Mouse (Mus musculus) MEL (cell line): Measurements from ENCODE around the gene Ppm1d. TPM values are rescaled to one million over a fixed set of nuclear protein-coding genes. Genes with fewer than 3 reads are reported as not detected.

Experiments used
- DNase-seq: peaks from one replicate; pipeline ENCODE4 v3.0.0; 2011; ENCODE audit warnings: low read depth, low spot score
- H3K27ac ChIP-seq: 2 replicates; pipeline ENCODE4 v1.5.1; 2012; ENCODE audit warnings: low read depth, mild to moderate bottlenecking, control low read depth, low read length, moderate library complexity; ENCODE audit not compliant: control insufficient read depth
- H3K27me3 ChIP-seq, 2 experiments: fragments of 150-350 bp in 1 of 2; sonication (generic) in 1 of 2; 2 replicates each; pipeline ENCODE4 v1.6.1; 2012; ENCODE audit warnings: low read length in 2 of 2, mild to moderate bottlenecking in 2 of 2, improper control_type of control experiment in 1 of 2, moderate library complexity in 1 of 2; ENCODE audit not compliant: insufficient read depth in 2 of 2, control insufficient read depth in 1 of 2
- H3K36me3 ChIP-seq, 2 experiments: 2 replicates each; pipeline ENCODE4 v1.6.1; 2012 to 2014; ENCODE audit warnings: low read length in 2 of 2, improper control_type of control experiment in 1 of 2, inconsistent platforms in 1 of 2, mild to moderate bottlenecking in 1 of 2; ENCODE audit not compliant: insufficient read depth in 2 of 2, control insufficient read depth in 1 of 2
- H3K4me1 ChIP-seq, 2 experiments: fragments of 150-350 bp in 1 of 2; sonication (generic) in 1 of 2; 2 replicates each; pipeline ENCODE4 v1.6.1; 2012; ENCODE audit warnings: low read length in 2 of 2, improper control_type of control experiment in 1 of 2, mild to moderate bottlenecking in 1 of 2; ENCODE audit not compliant: insufficient read depth in 2 of 2, control insufficient read depth in 1 of 2
- H3K4me3 ChIP-seq, 2 experiments: fragments of 150-350 bp in 1 of 2; sonication (generic) in 1 of 2; 2 replicates each; pipeline ENCODE4 v1.5.1; 2012; ENCODE audit warnings: low read depth in 2 of 2, low read length in 2 of 2, mild to moderate bottlenecking in 2 of 2, moderate library complexity in 2 of 2, control low read depth in 1 of 2, improper control_type of control experiment in 1 of 2; ENCODE audit not compliant: control insufficient read depth in 1 of 2, insufficient read depth in 1 of 2
- H3K79me2 ChIP-seq: 2 replicates; pipeline ENCODE4 v1.6.1; 2012; ENCODE audit warnings: mild to moderate bottlenecking, low read length, moderate library complexity; ENCODE audit not compliant: control insufficient read depth, poor library complexity, insufficient read depth
- H3K9ac ChIP-seq: 2 replicates; pipeline ENCODE4 v1.6.1; 2012; ENCODE audit warnings: low read depth, mild to moderate bottlenecking, control low read depth, low read length, moderate library complexity; ENCODE audit not compliant: control insufficient read depth, poor library complexity, severe bottlenecking
- H3K9me3 ChIP-seq: fragments of 150-350 bp; sonication (generic); replicated peaks from 2 replicates; pipeline ENCODE4 v1.6.1; 2012; ENCODE audit warnings: mild to moderate bottlenecking, low read length, improper control_type of control experiment, moderate library complexity; ENCODE audit not compliant: insufficient read depth
- BHLHE40 ChIP-seq: IDR thresholded peaks from 2 replicates; pipeline ENCODE4 v1.6.1; 2012; ENCODE audit warnings: low read depth, mild to moderate bottlenecking, inconsistent platforms, low read length, improper control_type of control experiment, borderline replicate concordance
- CHD1 ChIP-seq: IDR thresholded peaks from 2 replicates; pipeline ENCODE4 v1.6.1; 2012; ENCODE audit warnings: low read depth, mild to moderate bottlenecking, inconsistent platforms, low read length, improper control_type of control experiment
- E2F4 ChIP-seq: IDR thresholded peaks from 2 replicates; pipeline ENCODE4 v1.6.1; 2011; ENCODE audit warnings: low read depth, low read length, improper control_type of control experiment, borderline replicate concordance
- GATA1 ChIP-seq: IDR thresholded peaks from 2 replicates; pipeline ENCODE4 v1.6.1; 2011; ENCODE audit warnings: low read depth, low read length, improper control_type of control experiment
- JUND ChIP-seq: IDR thresholded peaks from 2 replicates; pipeline ENCODE4 v1.6.1; 2011; ENCODE audit warnings: low read depth, mild to moderate bottlenecking, improper control_type of control experiment, low read length
- KAT2A ChIP-seq: conservative IDR thresholded peaks from 2 replicates; pipeline ENCODE4 v1.6.1; 2012; ENCODE audit warnings: low read depth, low read length, improper control_type of control experiment, inconsistent platforms
- MAX ChIP-seq: IDR thresholded peaks from 2 replicates; pipeline ENCODE4 v1.6.1; 2011; ENCODE audit warnings: low read length, improper control_type of control experiment
- MAZ ChIP-seq: IDR thresholded peaks from 2 replicates; pipeline ENCODE4 v1.6.1; 2012; ENCODE audit warnings: low read depth, mild to moderate bottlenecking, inconsistent platforms, low read length, improper control_type of control experiment
- MYB ChIP-seq: IDR thresholded peaks from 2 replicates; pipeline ENCODE4 v1.6.1; 2011; ENCODE audit warnings: mild to moderate bottlenecking, low read depth, low read length, improper control_type of control experiment
- POLR2AphosphoS2 ChIP-seq: IDR thresholded peaks from 2 replicates; pipeline ENCODE4 v1.6.1; 2011; ENCODE audit warnings: low read length, improper control_type of control experiment
- RCOR1 ChIP-seq: IDR thresholded peaks from 2 replicates; pipeline ENCODE4 v1.6.1; 2012; ENCODE audit warnings: low read depth, mild to moderate bottlenecking, inconsistent platforms, low read length, improper control_type of control experiment
- TBP ChIP-seq: IDR thresholded peaks from 2 replicates; pipeline ENCODE4 v1.8.0; 2011; ENCODE audit warnings: low read depth, low read length, improper control_type of control experiment
- TCF12 ChIP-seq: IDR thresholded peaks from 2 replicates; pipeline ENCODE4 v1.6.1; 2014; ENCODE audit warnings: low read depth, mild to moderate bottlenecking, inconsistent platforms, low read length, improper control_type of control experiment, moderate library complexity
- USF1 ChIP-seq: IDR thresholded peaks from 2 replicates; pipeline ENCODE4 v1.6.1; 2014; ENCODE audit warnings: low read depth, mild to moderate bottlenecking, inconsistent platforms, low read length, improper control_type of control experiment, moderate library complexity
- USF2 ChIP-seq, 2 experiments: IDR thresholded peaks; 2 replicates each; pipeline ENCODE4 v1.6.1; 2011 to 2012; ENCODE audit warnings: improper control_type of control experiment in 2 of 2, low read length in 2 of 2, borderline replicate concordance in 1 of 2, inconsistent platforms in 1 of 2, low read depth in 1 of 2, mild to moderate bottlenecking in 1 of 2; ENCODE audit not compliant: insufficient read depth in 1 of 2
- ZC3H11A ChIP-seq: IDR thresholded peaks from 2 replicates; pipeline ENCODE4 v1.6.1; 2012; ENCODE audit warnings: low read depth, mild to moderate bottlenecking, inconsistent platforms, low read length, improper control_type of control experiment
- ZKSCAN1 ChIP-seq: IDR thresholded peaks from 2 replicates; pipeline ENCODE4 v1.6.1; 2012; ENCODE audit warnings: low read depth, mild to moderate bottlenecking, inconsistent platforms, low read length, improper control_type of control experiment, moderate library complexity
- ZMIZ1 ChIP-seq: IDR thresholded peaks from 2 replicates; pipeline ENCODE4 v1.6.1; 2012; ENCODE audit warnings: low read depth, mild to moderate bottlenecking, inconsistent platforms, low read length, improper control_type of control experiment, moderate library complexity
- ZNF384 ChIP-seq: IDR thresholded peaks from 2 replicates; pipeline ENCODE4 v1.6.1; 2012; ENCODE audit warnings: low read depth, mild to moderate bottlenecking, inconsistent platforms, low read length, improper control_type of control experiment
- polyA plus RNA-seq, 2 experiments: library from polyadenylated mRNA; stranded (reverse) in 1 of 2; unstranded in 1 of 2; fragments of >175 nt in 1 of 2; fragments of >200 nt in 1 of 2; gene quantifications; 2 replicates each; pipeline versions ENCODE4 v1.2.1 to v1.2.4; 2012; ENCODE audit warnings: low replicate concordance in 2 of 2, low read depth in 1 of 2; ENCODE audit not compliant: insufficient read length in 2 of 2, insufficient read depth in 1 of 2, missing spikeins in 1 of 2
- total RNA-seq: library from RNA; depleted of rRNA; stranded (reverse); fragments of 300-350 nt; gene quantifications from 2 replicates; pipeline ENCODE4 v1.2.3, GENCODE M21; 2012

Gene Ppm1d
- total and polyA plus RNA-seq, 3 experiments, result 13.3 to 15.5 TPM; not detected in 1

DNA sequence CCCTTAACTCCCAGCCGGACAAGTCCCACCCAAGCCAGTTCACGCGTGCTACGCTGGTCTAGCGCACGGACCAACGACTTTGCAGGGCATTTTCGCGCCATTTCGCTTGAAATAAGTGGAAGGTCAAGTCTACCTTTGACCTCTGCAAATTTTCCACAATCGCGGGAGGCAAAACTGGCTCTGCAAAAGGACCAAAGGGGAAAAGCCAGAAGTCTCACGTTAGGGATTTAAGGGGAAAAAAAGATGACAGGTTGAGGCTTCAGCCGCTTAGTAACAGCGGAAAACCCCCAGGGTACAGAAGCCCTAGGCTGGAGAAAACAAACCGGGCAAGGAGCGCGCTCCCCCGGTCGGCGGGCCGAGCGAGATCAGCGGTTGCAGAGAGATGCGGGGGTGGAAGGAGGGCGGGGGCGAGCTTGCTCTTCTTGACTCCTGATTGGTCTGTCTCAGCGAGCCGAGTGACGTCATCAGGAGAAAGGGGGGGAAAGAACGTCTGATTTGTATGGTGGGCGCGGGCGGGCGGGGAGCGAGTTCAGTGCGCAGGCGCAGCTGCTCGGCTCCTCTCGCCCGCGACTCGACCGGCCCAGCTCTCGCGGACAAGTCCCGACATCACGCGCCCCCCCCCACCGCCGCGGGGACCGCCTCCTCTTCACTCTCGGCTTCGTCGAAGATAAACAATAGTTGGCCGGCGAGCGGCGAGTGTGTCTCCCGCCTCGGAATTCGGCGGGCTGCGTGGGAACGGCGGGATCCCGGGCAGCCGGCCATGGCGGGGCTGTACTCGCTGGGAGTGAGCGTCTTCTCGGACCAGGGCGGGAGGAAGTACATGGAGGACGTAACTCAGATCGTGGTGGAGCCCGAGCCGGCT, at the start of gene Ppm1d (continued):
- TF ChIP-seq CHD1, result no peak
- TF ChIP-seq ZNF384, result peak; percentile 14; the same call in 1 of the 2 replicates
- no peak for TF ChIP-seq JUND
- TF ChIP-seq MAZ, result peak; percentile 98
- TF ChIP-seq E2F4, result peak; percentile 72; the same call in 1 of the 2 replicates
- TF ChIP-seq, all 39 proteins: peak for 22

DNA sequence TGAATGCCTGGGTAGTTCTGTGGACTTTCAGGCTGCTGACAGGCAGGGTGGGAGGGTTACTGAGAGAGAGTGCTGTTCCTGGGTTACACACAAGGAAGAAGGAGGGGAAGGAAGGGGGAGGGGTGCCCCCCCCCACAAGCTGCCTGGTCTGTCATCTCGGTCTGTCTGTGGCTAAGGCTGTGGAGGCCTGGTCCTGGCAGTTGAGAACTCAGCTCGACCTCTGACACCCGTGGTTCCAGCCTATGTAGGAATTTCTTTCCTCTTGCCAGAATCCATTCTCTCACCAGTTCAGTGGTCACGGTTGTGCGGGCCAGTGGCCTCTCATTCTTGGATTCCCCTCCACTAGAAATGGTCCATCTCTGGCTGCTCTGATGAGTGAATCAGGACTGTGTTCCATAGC, 46.4 kb upstream of the Ppm1d start:
- no peak for DNase-seq
- TF ChIP-seq BHLHE40 (no peak), TCF12 (no peak), USF1 (no peak), POLR2AphosphoS2 (no peak), MAX (no peak), RCOR1 (no peak), ZNF384 (no peak), JUND (no peak), ZKSCAN1 (no peak), ZC3H11A (no peak), CHD1 (no peak), TBP (no peak), KAT2A (no peak), ZMIZ1 (no peak), E2F4 (no peak)
- TF ChIP-seq, all 39 proteins: peak for 0
- Histone ChIP-seq H3K79me2 (no peaks in the 10 kb centered on the region), H3K36me3 (peaks cover 0 to 2% of the 10 kb centered on the region in 2 experiments; a peak in 1 of 4 replicates), H3K27me3 (no peaks in the 10 kb centered on the region), H3K4me1 (peaks cover 0 to 6% of the 10 kb centered on the region in 2 experiments; a peak in 1 of 4 replicates), H3K9ac (no peak overlapping the region), H3K9me3 (no peaks in the 10 kb centered on the region), H3K4me3 (no peak overlapping the region), H3K27ac (no peak overlapping the region)

DNA sequence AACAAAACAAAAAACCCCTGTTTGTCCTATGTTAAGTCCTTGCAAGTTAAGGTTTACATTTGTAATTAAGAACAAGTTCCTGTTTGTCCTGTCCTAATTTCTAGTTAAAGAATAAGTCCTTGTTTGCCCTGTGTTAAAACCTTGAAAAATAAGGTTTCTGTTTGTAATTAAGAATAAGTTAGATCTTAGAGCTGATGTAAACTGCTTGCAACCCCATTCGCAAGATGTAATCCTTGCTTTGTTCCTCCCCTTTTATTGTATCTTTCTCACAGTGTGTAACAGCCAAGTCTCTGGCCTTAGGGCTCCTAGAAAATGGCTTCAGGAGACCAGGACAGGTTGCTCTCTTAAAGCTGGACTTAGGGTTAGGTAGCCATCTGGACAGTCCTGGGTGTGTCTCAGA, 43.7 kb upstream of the Ppm1d start:
- DNase-seq, result no peak
- Histone ChIP-seq H3K9me3 (no peaks in the 10 kb centered on the region), H3K27ac (no peak overlapping the region), H3K36me3 (peaks cover 0 to 2% of the 10 kb centered on the region in 2 experiments; a peak in 1 of 4 replicates), H3K4me1 (peaks cover 0 to 6% of the 10 kb centered on the region in 2 experiments; a peak in 1 of 4 replicates), H3K9ac (no peak overlapping the region; the same call in 1 of the 2 replicates), H3K4me3 (no peak overlapping the region; a peak in 1 of 4 replicates), H3K27me3 (no peaks in the 10 kb centered on the region), H3K79me2 (no peaks in the 10 kb centered on the region)
- no peak for TF ChIP-seq USF2 (IDR thresholded peaks at IDR 0.05; ENCODE audit: borderline replicate concordance in 1 of 2, insufficient read depth in 1 of 2, low read depth in 1 of 2, low read length in 2 of 2)
- TF ChIP-seq ZMIZ1, result no peak
- TF ChIP-seq RCOR1, result no peak
- no peak for TF ChIP-seq GATA1
- TF ChIP-seq MYB, result no peak
- no peak for TF ChIP-seq E2F4
- no peak for TF ChIP-seq USF1
- no peak for TF ChIP-seq MAZ
- TF ChIP-seq TCF12, result peak; percentile 22; the same call in 1 of the 2 replicates
